Mouse (Mus musculus): ENCODE data around the gene Maff.

- TF ChIP-seq POLR2A (IDR thresholded peaks at IDR 0.05; ENCODE audit: extremely low read depth, insufficient read depth, low read length): no peak
- TF ChIP-seq CTCF (IDR thresholded peaks at IDR 0.05; ENCODE audit: extremely low read depth, insufficient read depth, low read length): no peak
These were observed 4.9 kb downstream of the Maff start for GRCm38 (mm10) chr15:79351331-79351767.

Measured in cortical plate, adult 2 months (tissue).